Mouse (Mus musculus): ENCODE measurements around the gene Mpig6b. TPM values are rescaled to one million over a fixed set of nuclear protein-coding genes. Genes with fewer than 3 reads are reported as not detected.
A peak's percentile ranks its signal among the peaks of the same experiment; 100 is the strongest.
"Not testable (repeated sequence)": the region's sequence is repeated elsewhere in the genome, so short reads cannot be mapped to it uniquely, and the experiment has no call there.

Gene Mpig6b
- total RNA-seq, 1 experiment from 2014 or later, result not detected

DNA sequence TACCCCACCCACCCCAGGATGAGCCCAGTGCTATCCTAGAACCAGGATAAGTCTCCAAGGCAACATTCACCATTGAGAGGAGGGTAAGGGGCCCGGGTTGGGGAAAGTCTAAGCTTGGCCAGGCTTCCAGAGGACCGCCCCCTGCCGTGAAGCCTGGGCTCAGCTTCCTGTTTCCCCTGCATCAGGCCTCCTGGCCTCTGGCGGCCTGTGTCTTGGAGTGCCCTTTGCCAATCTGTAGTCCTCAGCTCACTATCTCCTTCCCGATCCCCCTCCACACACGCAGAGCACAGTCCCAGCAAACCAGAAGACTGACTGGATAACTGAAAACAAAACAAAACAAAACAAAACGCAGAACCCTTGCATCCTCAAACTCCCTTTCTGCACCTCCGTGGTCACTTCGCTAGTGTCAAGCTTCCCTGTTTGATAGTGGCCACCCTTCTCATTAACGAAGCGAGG, 16.4 kb downstream of the Mpig6b start, which contains the start of gene Clic1:
Gene Clic1, plus strand, starts transcription at position 406 of the 456 bp plus-strand sequence.
- peak; percentile 19 to 39; a peak in 3 of 4 replicates for ATAC-seq (replicated peaks in 1 of 2; ENCODE audit: insufficient read depth in 1 of 2, low FRiP score in 2 of 2, low TSS enrichment in 1 of 2, low read depth in 1 of 2, poor library complexity in 2 of 2, severe bottlenecking in 2 of 2)

GRCm38 (mm10) chr17:35048932-35049440, 17.0 kb downstream of the Mpig6b start:
- no peak for ATAC-seq (replicated peaks in 1 of 2; ENCODE audit: insufficient read depth in 1 of 2, low FRiP score in 2 of 2, low TSS enrichment in 1 of 2, low read depth in 1 of 2, poor library complexity in 2 of 2, severe bottlenecking in 2 of 2)

DNA sequence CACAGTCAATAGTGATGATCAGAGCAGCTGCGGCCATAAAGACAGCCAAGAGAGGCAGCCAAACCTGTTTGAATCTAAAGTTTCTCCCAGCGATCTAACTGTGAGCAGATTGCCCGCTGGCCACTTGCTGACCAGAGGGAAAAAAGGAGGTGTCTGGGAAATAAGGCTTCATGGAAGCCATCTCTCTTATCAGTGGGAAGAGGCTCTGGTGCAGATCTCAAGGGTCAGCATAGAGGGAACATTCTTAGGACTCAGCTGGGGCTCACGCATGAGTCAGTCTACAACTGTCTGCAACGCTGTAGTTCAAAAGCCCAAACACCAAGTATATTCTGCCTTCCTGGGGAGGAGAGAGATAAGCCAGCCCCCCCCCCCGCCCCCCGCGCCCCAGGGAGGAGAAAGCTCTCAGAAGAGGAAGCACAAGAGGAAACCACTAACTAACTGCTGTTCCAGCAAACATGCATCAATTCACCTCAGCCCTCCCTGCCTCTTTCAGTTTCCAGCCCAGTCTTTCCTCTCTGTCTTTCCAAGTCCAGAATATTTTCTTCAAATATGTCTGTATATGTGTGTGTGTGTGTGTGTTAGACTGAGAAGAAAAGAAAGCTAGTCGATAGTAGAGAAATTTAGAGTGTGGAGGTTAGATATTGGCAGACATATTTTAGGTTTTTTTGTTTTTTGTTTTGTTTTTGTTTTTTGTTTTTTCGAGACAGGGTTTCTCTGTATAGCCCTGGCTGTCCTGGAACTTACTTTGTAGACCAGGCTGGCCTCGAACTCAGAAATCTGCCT, 17.6 kb downstream of the Mpig6b start:
- 0 out of 4 replicates have a peak, but pooled peaks have one; percentile 6 to 24 for ATAC-seq (replicated peaks in 1 of 2; ENCODE audit: insufficient read depth in 1 of 2, low FRiP score in 2 of 2, low TSS enrichment in 1 of 2, low read depth in 1 of 2, poor library complexity in 2 of 2, severe bottlenecking in 2 of 2)

- no peak for ATAC-seq (replicated peaks in 1 of 2; ENCODE audit: insufficient read depth in 1 of 2, low FRiP score in 2 of 2, low TSS enrichment in 1 of 2, low read depth in 1 of 2, poor library complexity in 2 of 2, severe bottlenecking in 2 of 2)
Measured at GRCm38 (mm10) chr17:35047688-35048087, 18.3 kb downstream of the Mpig6b start.

DNA sequence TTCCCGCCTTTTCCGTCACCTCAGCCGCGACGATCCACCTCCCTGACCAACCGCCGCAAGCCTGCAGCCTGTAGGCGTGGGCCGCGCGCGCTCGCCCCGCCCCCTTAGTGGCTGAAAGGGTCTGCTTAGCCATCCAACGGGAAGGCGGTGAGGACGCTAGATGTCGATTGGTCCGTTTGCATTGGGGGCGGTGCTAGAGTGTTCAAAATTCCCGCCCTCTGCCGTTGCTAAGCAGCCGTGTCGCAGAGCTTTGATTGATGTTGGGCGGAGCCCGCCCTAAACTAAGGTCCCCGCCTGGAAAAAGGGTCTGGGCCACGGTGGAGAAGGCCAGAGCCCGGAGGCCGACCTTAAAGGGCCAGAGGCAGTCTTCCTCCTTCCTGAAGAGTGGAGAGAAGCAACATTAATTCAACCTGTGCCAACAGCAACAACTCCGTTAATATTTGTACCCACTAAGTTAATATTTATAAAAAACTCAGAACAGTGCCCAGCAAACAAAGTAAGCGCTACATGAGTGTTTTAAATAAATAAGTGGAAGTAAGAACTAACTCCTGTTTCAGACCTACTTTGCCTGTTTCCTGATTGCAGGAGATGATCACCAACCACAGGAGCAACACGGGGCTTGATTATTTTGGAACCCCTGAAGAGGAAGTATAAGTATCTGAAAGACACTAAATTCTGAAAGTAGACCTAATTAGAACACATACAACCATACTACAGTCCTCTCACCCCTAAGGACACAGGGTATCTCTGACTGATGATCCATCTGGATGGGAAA, 19.1 kb downstream of the Mpig6b start, which contains the start of gene Msh5:
Gene Msh5, minus strand, starts transcription at position 65 of the 775 bp plus-strand sequence.
- ATAC-seq (replicated peaks in 1 of 2; ENCODE audit: insufficient read depth in 1 of 2, low FRiP score in 2 of 2, low TSS enrichment in 1 of 2, low read depth in 1 of 2, poor library complexity in 2 of 2, severe bottlenecking in 2 of 2), result peak; percentile 80 to 81

GRCm38 (mm10) chr17:35045807-35046680, 19.9 kb downstream of the Mpig6b start:
- peak in 1 of 2 experiments; percentile 22; a peak in 3 of 4 replicates for ATAC-seq (replicated peaks in 1 of 2; ENCODE audit: insufficient read depth in 1 of 2, low FRiP score in 2 of 2, low TSS enrichment in 1 of 2, low read depth in 1 of 2, poor library complexity in 2 of 2, severe bottlenecking in 2 of 2)

GRCm38 (mm10) chr17:35044904-35045806, 20.8 kb downstream of the Mpig6b start:
- ATAC-seq (replicated peaks in 1 of 2; ENCODE audit: insufficient read depth in 1 of 2, low FRiP score in 2 of 2, low TSS enrichment in 1 of 2, low read depth in 1 of 2, poor library complexity in 2 of 2, severe bottlenecking in 2 of 2), result no peak

DNA sequence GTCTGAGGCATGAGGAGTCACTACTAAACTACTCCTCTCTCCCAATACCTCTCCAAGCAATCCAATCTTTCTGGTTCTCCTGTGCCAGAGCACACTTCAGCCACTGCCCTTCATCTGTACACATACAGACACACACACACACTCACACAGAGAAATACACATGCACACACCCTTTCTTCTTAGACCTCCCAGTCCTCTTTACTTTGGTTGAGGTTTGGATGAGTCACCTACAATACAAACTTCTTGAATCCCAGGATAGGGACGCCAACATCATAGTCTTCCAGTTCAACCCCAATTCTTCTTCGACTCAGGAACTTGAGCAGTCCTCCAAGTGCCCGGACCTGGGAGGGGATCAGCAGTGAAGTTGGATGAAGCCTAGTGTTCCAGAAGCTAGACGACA, 22.2 kb downstream of the Mpig6b start:
- ATAC-seq (replicated peaks in 1 of 2; ENCODE audit: insufficient read depth in 1 of 2, low FRiP score in 2 of 2, low TSS enrichment in 1 of 2, low read depth in 1 of 2, poor library complexity in 2 of 2, severe bottlenecking in 2 of 2), result no peak

DNA sequence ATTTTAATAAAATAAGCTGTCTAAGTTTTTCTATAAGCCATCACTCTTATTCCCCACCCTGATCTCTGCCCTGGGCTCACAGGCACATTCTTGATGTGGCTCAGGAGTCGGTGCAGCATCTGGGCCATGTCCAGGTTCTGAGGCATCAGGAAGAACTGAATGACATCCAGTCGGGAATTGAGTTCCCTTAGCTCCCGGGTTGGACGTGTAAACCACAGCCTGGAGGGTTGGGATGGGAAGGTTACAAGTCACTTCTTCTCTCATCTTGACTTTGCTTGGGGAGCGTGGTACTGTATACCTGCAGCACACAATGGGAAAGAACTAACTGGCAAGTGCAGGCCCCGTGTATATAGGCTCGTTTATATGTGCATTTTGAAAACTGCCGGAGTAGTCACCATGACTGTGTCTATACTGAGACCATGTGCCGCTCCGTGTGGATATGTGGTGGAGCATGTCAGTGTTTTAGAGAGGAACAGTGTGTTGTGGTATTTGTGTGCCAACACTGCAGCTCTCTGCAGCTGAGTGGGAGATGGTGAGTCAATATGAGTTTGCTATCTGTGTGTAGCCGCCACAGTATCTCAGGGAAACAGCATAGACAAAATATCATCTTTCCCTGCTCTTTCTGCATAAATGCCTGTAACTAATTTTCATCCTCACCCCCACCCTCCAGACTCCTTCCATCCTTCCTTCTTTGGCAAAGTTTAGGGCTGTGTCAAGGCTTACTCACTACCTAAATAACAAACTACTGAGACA, 26.7 kb downstream of the Mpig6b start:
- ATAC-seq (replicated peaks in 1 of 2; ENCODE audit: insufficient read depth in 1 of 2, low FRiP score in 2 of 2, low TSS enrichment in 1 of 2, low read depth in 1 of 2, poor library complexity in 2 of 2, severe bottlenecking in 2 of 2), result no peak

GRCm38 (mm10) chr17:35034896-35035295, 31.1 kb downstream of the Mpig6b start:
- ATAC-seq (replicated peaks in 1 of 2; ENCODE audit: insufficient read depth in 1 of 2, low FRiP score in 2 of 2, low TSS enrichment in 1 of 2, low read depth in 1 of 2, poor library complexity in 2 of 2, severe bottlenecking in 2 of 2), result no peak

DNA sequence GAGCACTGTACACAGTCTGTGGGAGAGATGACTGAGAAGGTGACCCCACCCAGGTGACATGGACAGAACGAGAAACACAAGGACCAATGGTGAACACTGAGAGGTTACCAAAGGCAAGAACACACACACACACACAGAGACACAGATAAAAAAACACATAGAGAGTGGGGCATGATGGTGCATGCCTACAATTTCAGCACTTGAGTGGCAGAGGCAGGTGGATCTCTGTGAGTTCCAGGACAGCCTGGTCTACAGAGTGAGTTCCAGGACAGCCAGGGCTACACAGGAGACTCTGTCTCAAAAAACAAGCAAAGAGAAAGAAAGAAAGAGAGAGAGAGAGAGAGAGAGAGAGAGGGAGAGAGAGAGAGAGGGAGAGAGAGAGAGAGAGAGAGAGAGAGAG, 32.3 kb downstream of the Mpig6b start:
- ATAC-seq (replicated peaks in 1 of 2; ENCODE audit: insufficient read depth in 1 of 2, low FRiP score in 2 of 2, low TSS enrichment in 1 of 2, low read depth in 1 of 2, poor library complexity in 2 of 2, severe bottlenecking in 2 of 2), result not testable (repeated sequence)

GRCm38 (mm10) chr17:35032323-35032870, 33.6 kb downstream of the Mpig6b start:
- ATAC-seq (replicated peaks in 1 of 2; ENCODE audit: insufficient read depth in 1 of 2, low FRiP score in 2 of 2, low TSS enrichment in 1 of 2, low read depth in 1 of 2, poor library complexity in 2 of 2, severe bottlenecking in 2 of 2), result no peak

DNA sequence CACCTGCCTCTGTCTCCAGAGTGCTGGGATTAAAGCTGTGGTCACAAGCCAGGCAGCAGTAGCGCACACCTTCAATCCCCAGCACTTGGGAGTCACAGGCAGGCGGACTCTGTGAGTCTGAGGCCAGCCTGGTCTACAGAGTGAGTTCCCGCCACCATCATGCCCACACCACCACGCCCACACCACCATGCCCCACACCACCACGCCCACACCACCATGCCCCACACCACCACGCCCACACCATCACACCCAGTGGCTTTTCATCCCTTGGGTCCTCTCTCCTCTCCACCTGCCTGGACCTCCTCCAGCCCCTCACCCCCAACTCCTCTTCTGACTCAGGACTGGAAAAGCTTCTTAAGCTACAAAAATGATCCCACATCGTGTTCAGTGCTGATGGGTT, 34.1 kb downstream of the Mpig6b start:
- ATAC-seq (replicated peaks in 1 of 2; ENCODE audit: insufficient read depth in 1 of 2, low FRiP score in 2 of 2, low TSS enrichment in 1 of 2, low read depth in 1 of 2, poor library complexity in 2 of 2, severe bottlenecking in 2 of 2), result no peak

DNA sequence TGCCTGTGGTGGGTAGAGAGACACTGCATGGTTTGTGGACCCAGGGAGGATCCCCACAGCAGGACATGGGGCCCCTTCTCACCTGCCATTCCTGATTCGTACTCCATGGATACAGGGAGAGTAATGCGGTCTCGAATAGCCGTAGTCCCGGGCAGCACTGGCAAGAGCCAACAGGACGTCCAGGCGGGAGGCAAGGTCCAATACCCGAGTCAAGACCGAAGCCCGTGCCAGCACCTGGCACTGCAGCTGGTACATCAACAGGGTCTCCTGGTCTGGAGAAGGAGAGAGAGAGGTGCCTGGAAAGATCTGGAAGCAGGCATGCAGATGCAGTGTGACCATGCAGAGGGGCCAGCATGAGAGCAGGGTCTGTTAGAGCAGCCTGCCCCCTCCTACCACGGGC, 34.7 kb downstream of the Mpig6b start:
- ATAC-seq (replicated peaks in 1 of 2; ENCODE audit: insufficient read depth in 1 of 2, low FRiP score in 2 of 2, low TSS enrichment in 1 of 2, low read depth in 1 of 2, poor library complexity in 2 of 2, severe bottlenecking in 2 of 2), result no peak

All from hematopoietic stem cell, adult 5-6 weeks (primary cell).